Mouse (Mus musculus) myocyte (in vitro differentiated cells): ENCODE measurements around the gene Grin1. TPM values are rescaled to one million over a fixed set of nuclear protein-coding genes. Genes with fewer than 3 reads are reported as not detected.

Experiments
- H3K27me3 ChIP-seq: one replicate; pipeline ENCODE4 v1.6.1; 2011; ENCODE audit not compliant: control insufficient read depth, insufficient read depth, insufficient read length
- H3K36me3 ChIP-seq: one replicate; pipeline ENCODE4 v1.6.1; 2011; ENCODE audit not compliant: control insufficient read depth, insufficient read depth
- H3K4me2 ChIP-seq: one replicate; pipeline ENCODE4 v1.6.1; 2011; ENCODE audit warnings: low read depth, control low read depth
- H3K4me3 ChIP-seq: one replicate; pipeline ENCODE4 v1.5.1; 2011; ENCODE audit warnings: mild to moderate bottlenecking, control low read depth, moderate library complexity
- H3K79me2 ChIP-seq: one replicate; pipeline ENCODE4 v1.6.1; 2011; ENCODE audit not compliant: control insufficient read depth, insufficient read depth
- H3ac ChIP-seq: one replicate; pipeline ENCODE4 v1.6.1; 2011; ENCODE audit not compliant: control insufficient read depth, insufficient read length
- CEBPB ChIP-seq: IDR thresholded peaks from 2 replicates; pipeline ENCODE4 v1.6.1; 2011; ENCODE audit warnings: mild to moderate bottlenecking, moderate library complexity; ENCODE audit not compliant: poor library complexity, insufficient read depth, severe bottlenecking
- E2F4 ChIP-seq: IDR thresholded peaks from one replicate; pipeline ENCODE4 v1.6.1; 2011; ENCODE audit warnings: mild to moderate bottlenecking, control low read depth, moderate library complexity; ENCODE audit not compliant: insufficient read depth
- MAX ChIP-seq: IDR thresholded peaks from one replicate; pipeline ENCODE4 v1.6.1; 2011; ENCODE audit warnings: low read depth, mild to moderate bottlenecking, control low read depth
- MYOD1 ChIP-seq, 3 experiments: IDR thresholded peaks; one replicate each; pipeline ENCODE4 v1.6.1; 2011; ENCODE audit warnings: control low read depth in 2 of 3, low read depth in 2 of 3, mild to moderate bottlenecking in 2 of 3, moderate library complexity in 1 of 3; ENCODE audit not compliant: insufficient read length in 2 of 3, control insufficient read depth in 1 of 3
- MYOG ChIP-seq, 3 experiments: IDR thresholded peaks; one replicate each; pipeline ENCODE4 v1.6.1; 2011; ENCODE audit warnings: control low read depth in 2 of 3, low read depth in 2 of 3, mild to moderate bottlenecking in 2 of 3; ENCODE audit not compliant: insufficient read length in 2 of 3, control insufficient read depth in 1 of 3, insufficient read depth in 1 of 3
- POLR2A ChIP-seq: IDR thresholded peaks from one replicate; pipeline ENCODE4 v1.6.1; 2011; ENCODE audit warnings: low read depth, mild to moderate bottlenecking, control low read depth, moderate library complexity; ENCODE audit not compliant: insufficient read length
- POLR2AphosphoS2 ChIP-seq: IDR thresholded peaks from one replicate; pipeline ENCODE4 v1.6.1; 2011; ENCODE audit warnings: low read depth, control low read depth; ENCODE audit not compliant: insufficient read length
- REST ChIP-seq: IDR thresholded peaks from one replicate; pipeline ENCODE4 v1.6.1; 2011; ENCODE audit warnings: mild to moderate bottlenecking, control low read depth, moderate library complexity; ENCODE audit not compliant: insufficient read depth, insufficient read length
- SRF ChIP-seq: IDR thresholded peaks from one replicate; pipeline ENCODE4 v1.6.1; 2011; ENCODE audit warnings: low read depth; ENCODE audit not compliant: control insufficient read depth, insufficient read length
- TCF12 ChIP-seq: IDR thresholded peaks from one replicate; pipeline ENCODE4 v1.6.1; 2011; ENCODE audit warnings: mild to moderate bottlenecking, control low read depth; ENCODE audit not compliant: poor library complexity, insufficient read depth, severe bottlenecking
- TCF3 ChIP-seq: IDR thresholded peaks from one replicate; pipeline ENCODE4 v1.6.1; 2011; ENCODE audit warnings: low read depth, control low read depth; ENCODE audit not compliant: insufficient read length
- USF1 ChIP-seq: IDR thresholded peaks from one replicate; pipeline ENCODE4 v1.6.1; 2011; ENCODE audit warnings: low read depth, mild to moderate bottlenecking, control low read depth, moderate library complexity
- polyA plus RNA-seq: library from polyadenylated mRNA; unstranded; fragments of >200 nt; fragmentation: generic; extraction: Trizol; gene quantifications from one replicate; pipeline ENCODE4 v1.2.1, GENCODE M21; 2012; ENCODE audit warnings: missing spikeins

The Grin1 gene
- polyA plus RNA-seq, 1 experiment, result 0.12 TPM

DNA sequence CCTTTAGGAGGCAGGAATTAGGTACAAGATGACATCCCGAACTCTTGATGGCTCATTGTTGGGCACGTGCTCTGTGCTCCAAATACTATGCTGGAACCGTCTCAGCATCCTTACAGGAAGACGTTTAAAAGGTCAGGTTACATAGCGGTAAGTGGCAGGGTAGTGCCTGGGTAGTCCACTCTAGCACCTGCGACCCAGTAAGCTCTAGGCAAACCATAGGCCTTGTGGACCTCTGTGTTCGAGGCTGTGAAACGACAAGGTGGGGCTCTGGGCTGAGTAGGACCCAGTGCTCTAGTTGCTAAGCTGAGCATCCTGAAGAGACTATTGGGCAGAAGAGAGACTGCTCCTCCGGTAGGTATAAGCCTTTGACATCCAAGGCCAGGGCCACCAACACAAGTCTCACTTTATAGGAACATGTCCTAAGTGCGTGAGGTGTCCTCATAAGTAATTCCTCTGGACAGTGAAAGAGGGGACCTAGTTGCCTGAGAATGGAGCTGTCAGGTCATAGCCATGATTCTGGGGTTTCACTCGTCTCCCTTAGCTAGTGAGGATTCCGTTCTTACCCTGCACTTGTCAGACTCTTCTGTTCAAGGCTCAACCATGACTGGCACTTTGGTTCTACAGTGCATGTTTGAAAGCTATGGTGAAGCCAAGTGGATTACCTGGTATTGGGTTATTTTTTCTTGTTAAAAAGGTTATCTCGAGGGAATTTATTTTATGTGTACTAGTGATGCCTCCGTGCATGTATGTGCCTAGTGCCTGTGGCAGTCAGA lies 13.2 kb downstream of the Grin1 start:
- Histone ChIP-seq H3ac (no peak overlapping the region), H3K4me3 (no peak overlapping the region), H3K36me3 (no peaks in the 10 kb centered on the region), H3K79me2 (no peaks in the 10 kb centered on the region), H3K4me2 (peak overlapping the region; percentile 60), H3K27me3 (peaks cover 51% of the 10 kb centered on the region)
- TF ChIP-seq CEBPB (no peak), POLR2A (no peak), TCF12 (no peak), MYOD1 (IDR thresholded peaks at IDR 0.05; ENCODE audit: control insufficient read depth in 1 of 3, insufficient read length in 2 of 3, low read depth in 2 of 3) (no peak), REST (no peak), USF1 (no peak), POLR2AphosphoS2 (no peak), E2F4 (no peak), MAX (no peak), TCF3 (no peak), MYOG (IDR thresholded peaks at IDR 0.05; ENCODE audit: control insufficient read depth in 1 of 3, insufficient read depth in 1 of 3, insufficient read length in 2 of 3, low read depth in 2 of 3) (no peak), SRF (no peak)

GRCm38 (mm10) chr2:25304657-25305541 lies 14.1 kb downstream of the Grin1 start:
- H3ac ChIP-seq, result no peak overlapping the region
- no peaks in the 10 kb centered on the region for H3K36me3 ChIP-seq
- no peaks in the 10 kb centered on the region for H3K79me2 ChIP-seq
- no peak overlapping the region for H3K4me3 ChIP-seq
- H3K4me2 ChIP-seq, result peak overlapping the region; percentile 60
- H3K27me3 ChIP-seq, result peaks cover 43% of the 10 kb centered on the region
- TF ChIP-seq E2F4, result no peak
- TF ChIP-seq TCF12, result no peak
- no peak for TF ChIP-seq REST
- no peak for TF ChIP-seq MYOG (IDR thresholded peaks at IDR 0.05; ENCODE audit: control insufficient read depth in 1 of 3, insufficient read depth in 1 of 3, insufficient read length in 2 of 3, low read depth in 2 of 3)
- TF ChIP-seq POLR2A, result no peak
- TF ChIP-seq SRF, result no peak

DNA sequence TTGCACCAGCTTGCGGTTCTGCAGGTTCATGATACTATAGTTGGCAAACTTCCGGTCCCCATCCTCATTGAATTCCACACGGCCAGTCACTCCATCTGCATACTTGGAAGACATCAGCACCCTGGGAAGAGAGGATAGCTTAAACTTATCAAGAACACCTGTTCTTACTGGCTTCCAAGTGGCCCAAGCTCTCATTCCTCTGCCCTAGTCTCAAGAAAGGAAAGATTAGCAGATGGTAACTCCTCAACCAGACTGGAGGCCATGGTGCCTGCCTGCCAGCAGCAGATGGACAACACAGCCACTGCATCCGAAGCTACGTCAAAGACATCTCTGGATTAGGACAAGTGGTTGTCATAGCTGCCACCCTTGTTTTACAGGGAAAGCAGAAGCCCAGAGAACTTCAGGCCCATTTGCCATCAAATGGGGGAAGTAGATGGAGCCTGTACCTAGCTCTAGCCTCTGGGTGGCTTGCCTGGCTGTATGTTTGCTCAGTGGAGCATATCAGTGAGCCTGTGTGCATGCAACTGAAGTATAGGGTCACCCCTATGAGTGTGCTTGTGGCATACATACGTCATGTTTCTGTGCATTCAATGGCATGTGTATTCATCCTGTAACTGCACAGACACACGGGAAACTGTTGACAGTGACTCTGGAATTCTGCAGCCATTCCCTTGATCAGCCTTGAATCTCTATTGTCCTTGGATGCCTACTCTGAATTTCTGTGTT lies 14.9 kb downstream of the Grin1 start:
- Histone ChIP-seq H3K36me3 (no peaks in the 10 kb centered on the region), H3ac (no peak overlapping the region), H3K4me2 (peak overlapping the region; percentile 55), H3K27me3 (peaks cover 43% of the 10 kb centered on the region), H3K79me2 (no peaks in the 10 kb centered on the region), H3K4me3 (no peak overlapping the region)
- no peak for TF ChIP-seq USF1

DNA sequence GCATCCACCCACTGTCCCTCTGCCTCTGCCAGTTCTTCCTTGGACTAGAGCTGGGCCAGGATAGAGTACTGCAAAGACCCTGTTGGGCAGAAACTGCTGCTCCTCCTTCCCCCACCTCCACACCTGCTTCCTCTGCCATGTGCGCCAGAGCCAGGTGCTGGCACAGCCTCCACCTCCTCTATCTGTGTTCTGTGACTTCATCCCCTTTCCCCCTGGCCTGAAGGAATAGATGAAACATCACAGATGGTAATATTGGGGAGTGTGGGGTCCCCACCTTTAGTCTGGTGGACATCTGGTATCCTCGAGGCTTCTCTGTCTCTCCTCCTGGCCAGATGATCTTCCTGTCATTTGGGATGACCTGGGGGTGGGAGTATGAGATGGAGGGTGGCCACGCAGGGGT lies 15.5 kb downstream of the Grin1 start:
- TF ChIP-seq POLR2AphosphoS2, result no peak
- TF ChIP-seq USF1, result no peak
- TF ChIP-seq REST, result no peak
- no peak for TF ChIP-seq POLR2A
- no peak for TF ChIP-seq MYOG (IDR thresholded peaks at IDR 0.05; ENCODE audit: control insufficient read depth in 1 of 3, insufficient read depth in 1 of 3, insufficient read length in 2 of 3, low read depth in 2 of 3)
- TF ChIP-seq MAX, result no peak
- no peak for TF ChIP-seq MYOD1 (IDR thresholded peaks at IDR 0.05; ENCODE audit: control insufficient read depth in 1 of 3, insufficient read length in 2 of 3, low read depth in 2 of 3)
- no peak for TF ChIP-seq SRF
- TF ChIP-seq TCF12, result no peak
- TF ChIP-seq E2F4, result no peak
- H3K27me3 ChIP-seq, result peaks cover 42% of the 10 kb centered on the region
- H3K36me3 ChIP-seq, result no peaks in the 10 kb centered on the region
- H3K79me2 ChIP-seq, result no peaks in the 10 kb centered on the region
- H3ac ChIP-seq, result no peak overlapping the region
- H3K4me2 ChIP-seq, result no peak overlapping the region
- H3K4me3 ChIP-seq, result no peak overlapping the region
